Mouse (Mus musculus) liver, postnatal 0 days (tissue): ENCODE results near the gene Mapk1.

Experiments used
- CTCF ChIP-seq: sonication (generic); IDR thresholded peaks from 2 replicates; pipeline ENCODE4 v1.5.1; 2016; ENCODE audit warnings: antibody characterized with exemption, low read depth
- EP300 ChIP-seq: IDR thresholded peaks from 2 replicates; pipeline ENCODE4 v1.6.1; 2016; ENCODE audit warnings: antibody characterized with exemption, low read depth, mild to moderate bottlenecking

- TF ChIP-seq CTCF (no peak), EP300 (no peak)
These were observed 1.3 kb downstream of the Mapk1 start for GRCm38 (mm10) chr16:16984423-16984941.
